Mouse (Mus musculus) kidney, embryonic 16.5 days (tissue): ENCODE measurements at regions not wholly inside any gene's neighbourhood (a gene's known extent, or its start where the extent isn't known, plus 50 kb on each side); places are given as distances from the start of the nearest gene placed in this dataset.

Experiments
- ATAC-seq: fragments of 200-750 bp; cut with Nextera tagmentation; 2 replicates; pipeline ENCODE4 v1.8.0; 2017; ENCODE audit warnings: moderate TSS enrichment; ENCODE audit not compliant: low FRiP score, low TSS enrichment
- H3K27ac ChIP-seq: fragments of 300-500 bp; sonication (generic); 2 replicates; pipeline ENCODE4 v1.5.1; 2014; ENCODE audit warnings: low read length
- H3K27me3 ChIP-seq: fragments of 300-500 bp; sonication (generic); 2 replicates; pipeline ENCODE4 v1.6.1; 2014; ENCODE audit warnings: low read length, control low read depth, mixed read lengths; ENCODE audit not compliant: insufficient read depth
- H3K36me3 ChIP-seq: fragments of 300-500 bp; sonication (generic); 2 replicates; pipeline ENCODE4 v1.6.1; 2014; ENCODE audit warnings: low read length, control low read depth, mixed read lengths; ENCODE audit not compliant: insufficient read depth
- H3K4me1 ChIP-seq: fragments of 300-500 bp; sonication (generic); 2 replicates; pipeline ENCODE4 v1.6.1; 2014; ENCODE audit warnings: low read length, control low read depth, mixed read lengths; ENCODE audit not compliant: insufficient read depth
- H3K4me2 ChIP-seq: fragments of 300-500 bp; sonication (generic); replicated peaks from 2 replicates; pipeline ENCODE4 v1.6.1; 2014; ENCODE audit warnings: low read depth, low read length
- H3K4me3 ChIP-seq: fragments of 300-500 bp; sonication (generic); 2 replicates; pipeline ENCODE4 v1.5.1; 2014; ENCODE audit warnings: mild to moderate bottlenecking, low read length
- H3K9ac ChIP-seq: fragments of 300-500 bp; sonication (generic); replicated peaks from 2 replicates; pipeline ENCODE4 v1.6.1; 2014; ENCODE audit warnings: low read length
- H3K9me3 ChIP-seq: fragments of 300-500 bp; sonication (generic); 2 replicates; pipeline ENCODE4 v1.6.1; 2016; ENCODE audit warnings: low read length, control low read depth
- WGBS: fragments of 180-500 bp; shearing (Covaris S2); extraction: QIAGEN DNeasy Blood & Tissue Kit; methylation state at CpG from one replicate; pipeline ENCODE4 v1.1.7; 2014; 5-methylcytosine and 5-hydroxymethylcytosine counted together

DNA sequence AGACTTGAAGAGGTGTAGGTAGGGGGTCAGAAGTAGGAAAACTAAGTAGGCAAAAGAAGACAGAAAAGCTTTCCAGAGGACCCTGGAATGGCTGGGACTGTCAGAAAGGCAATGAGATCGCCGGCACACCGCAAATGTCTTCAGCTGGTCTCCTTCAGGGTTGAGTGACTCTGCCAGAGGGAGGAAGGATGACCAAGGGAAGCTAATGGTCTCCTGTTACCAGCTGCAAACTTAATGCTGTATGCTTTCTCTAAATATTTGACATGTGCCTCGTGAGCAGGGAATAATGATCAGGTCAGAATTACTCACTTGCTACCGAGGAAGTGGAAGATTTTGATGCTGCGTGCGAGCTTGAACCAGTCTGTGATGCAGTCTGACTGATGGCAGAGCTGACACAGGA, 125.2 kb upstream of the Syt6 start:
- Histone ChIP-seq H3K9ac (no peak overlapping the region), H3K4me3 (no peak overlapping the region), H3K27ac (no peak overlapping the region), H3K27me3 (no peaks in the 10 kb centered on the region), H3K4me1 (no peaks in the 10 kb centered on the region), H3K4me2 (no peak overlapping the region), H3K36me3 (no peaks in the 10 kb centered on the region), H3K9me3 (no peaks in the 10 kb centered on the region)
- peak; percentile 63 for ATAC-seq
- WGBS = 25% methylated on average over 7 of the region's 7 CpGs

DNA sequence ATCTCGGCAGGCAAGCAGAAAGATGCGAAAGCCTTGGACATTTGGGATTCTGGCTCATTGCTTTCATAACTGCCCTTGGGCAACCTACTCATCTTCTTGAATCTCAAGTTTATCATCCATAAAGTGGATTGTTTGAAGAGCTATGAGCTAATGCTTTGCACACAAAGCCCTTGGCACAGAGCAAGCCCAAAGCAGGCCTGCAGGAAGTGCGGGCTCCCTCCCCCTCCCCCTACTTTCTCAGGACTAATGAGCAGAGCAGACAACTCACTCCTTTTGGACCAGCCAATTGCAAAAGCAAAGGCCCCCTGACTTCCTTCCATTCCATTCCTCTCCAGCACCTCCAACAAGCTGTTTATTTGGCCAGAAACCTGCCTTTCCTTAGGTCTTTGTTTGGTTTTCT, 123.1 kb upstream of the Syt6 start:
- H3K27ac ChIP-seq = no peak overlapping the region
- no peak overlapping the region for H3K4me2 ChIP-seq
- ATAC-seq = no peak
- H3K9me3 ChIP-seq = no peaks in the 10 kb centered on the region
- no peaks in the 10 kb centered on the region for H3K36me3 ChIP-seq
- H3K4me1 ChIP-seq = no peaks in the 10 kb centered on the region
- H3K27me3 ChIP-seq = no peaks in the 10 kb centered on the region
- H3K4me3 ChIP-seq = no peak overlapping the region
- WGBS = 77% methylated on average over 3 of the region's 3 CpGs
- no peak overlapping the region for H3K9ac ChIP-seq

DNA sequence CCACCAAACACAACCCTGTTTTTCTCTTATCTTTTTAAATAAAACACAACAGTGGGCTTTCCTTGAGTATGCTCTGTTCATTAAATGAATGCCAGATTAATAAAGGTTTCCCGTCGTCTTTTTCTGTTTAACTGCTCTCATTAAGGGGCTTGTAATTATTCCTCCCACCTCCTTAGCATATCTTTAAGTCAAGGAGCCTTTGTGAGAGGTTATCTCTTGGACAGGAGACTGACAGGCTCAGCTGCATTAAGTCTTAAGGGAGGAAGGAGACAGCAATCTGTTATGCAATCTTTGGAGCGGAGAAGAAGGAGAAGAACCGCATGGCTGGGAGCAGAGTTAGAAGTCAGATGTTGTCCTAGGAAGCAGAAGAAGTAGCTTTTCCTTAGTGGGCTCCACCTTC, 111.3 kb upstream of the Syt6 start:
- H3K9ac ChIP-seq = no peak overlapping the region
- H3K4me2 ChIP-seq = no peak overlapping the region
- ATAC-seq = no peak
- H3K36me3 ChIP-seq = no peaks in the 10 kb centered on the region
- no peak overlapping the region for H3K4me3 ChIP-seq
- no peaks in the 10 kb centered on the region for H3K9me3 ChIP-seq
- 51% methylated on average over 4 of the region's 4 CpGs for WGBS
- H3K27me3 ChIP-seq = no peaks in the 10 kb centered on the region
- H3K4me1 ChIP-seq = peaks cover 18% of the 10 kb centered on the region; the same call in 1 of the 2 replicates
- no peak overlapping the region for H3K27ac ChIP-seq

GRCm38 (mm10) chr3:103464181-103464580, 110.8 kb upstream of the Syt6 start:
- no peak overlapping the region for H3K4me3 ChIP-seq
- H3K4me2 ChIP-seq = no peak overlapping the region
- no peak overlapping the region for H3K27ac ChIP-seq
- WGBS = 47% methylated on average over 5 of the region's 5 CpGs
- H3K4me1 ChIP-seq = peaks cover 18% of the 10 kb centered on the region; the same call in 1 of the 2 replicates
- no peak overlapping the region for H3K9ac ChIP-seq
- no peaks in the 10 kb centered on the region for H3K36me3 ChIP-seq
- ATAC-seq = no peak
- no peaks in the 10 kb centered on the region for H3K27me3 ChIP-seq
- H3K9me3 ChIP-seq = no peaks in the 10 kb centered on the region

- H3K36me3 ChIP-seq = no peaks in the 10 kb centered on the region
- no peaks in the 10 kb centered on the region for H3K27me3 ChIP-seq
- peaks cover 18% of the 10 kb centered on the region; the same call in 1 of the 2 replicates for H3K4me1 ChIP-seq
- H3K9me3 ChIP-seq = no peaks in the 10 kb centered on the region
- no peak overlapping the region for H3K4me3 ChIP-seq
- H3K4me2 ChIP-seq = no peak overlapping the region
- no peak overlapping the region for H3K27ac ChIP-seq
- ATAC-seq = peak; percentile 51; the same call in 1 of the 2 replicates
- H3K9ac ChIP-seq = no peak overlapping the region
- WGBS = 10% methylated on average over 4 of the region's 4 CpGs
These were observed 110.3 kb upstream of the Syt6 start for GRCm38 (mm10) chr3:103464729-103465128.

GRCm38 (mm10) chr3:103465132-103465690, 109.8 kb upstream of the Syt6 start:
- no peak overlapping the region for H3K9ac ChIP-seq
- 52% methylated on average over 7 of the region's 7 CpGs for WGBS
- ATAC-seq = 0 out of 2 replicates have a peak, but pooled peaks have one; percentile 9
- no peaks in the 10 kb centered on the region for H3K27me3 ChIP-seq
- H3K36me3 ChIP-seq = no peaks in the 10 kb centered on the region
- peaks cover 18% of the 10 kb centered on the region; the same call in 1 of the 2 replicates for H3K4me1 ChIP-seq
- no peak overlapping the region for H3K27ac ChIP-seq
- no peaks in the 10 kb centered on the region for H3K9me3 ChIP-seq
- H3K4me2 ChIP-seq = no peak overlapping the region
- H3K4me3 ChIP-seq = no peak overlapping the region

- Histone ChIP-seq H3K4me3 (no peak overlapping the region), H3K9ac (no peak overlapping the region), H3K27me3 (no peaks in the 10 kb centered on the region), H3K27ac (no peak overlapping the region), H3K4me1 (peaks cover 18% of the 10 kb centered on the region; the same call in 1 of the 2 replicates), H3K4me2 (no peak overlapping the region), H3K9me3 (no peaks in the 10 kb centered on the region), H3K36me3 (no peaks in the 10 kb centered on the region)
- WGBS = 67% methylated on average over 2 of the region's 2 CpGs
- ATAC-seq = no peak
These were observed 109.1 kb upstream of the Syt6 start for GRCm38 (mm10) chr3:103465948-103466347.

GRCm38 (mm10) chr3:103470586-103471400, 104.2 kb upstream of the Syt6 start:
- no peak for ATAC-seq

DNA sequence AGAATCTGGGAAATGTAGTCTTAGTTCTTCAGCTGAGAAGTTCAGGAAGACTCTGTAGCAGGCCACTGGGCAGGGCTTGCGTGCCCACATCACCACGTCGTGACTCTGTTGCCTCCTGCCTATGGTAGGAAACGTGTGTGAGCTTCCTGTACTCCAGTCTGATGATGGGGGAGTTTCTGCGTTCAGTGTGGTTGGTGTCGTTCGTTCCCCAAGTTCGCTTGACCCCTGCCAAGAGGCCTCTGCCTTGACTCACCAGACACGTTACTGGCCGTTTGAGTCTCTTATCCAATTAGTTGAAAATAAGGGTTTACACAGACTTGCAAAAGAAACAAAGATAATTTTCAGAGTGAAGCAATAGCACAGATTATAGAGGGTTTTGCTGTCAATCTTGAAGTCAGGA, 102.4 kb upstream of the Syt6 start:
- Histone ChIP-seq H3K4me3 (no peak overlapping the region), H3K9ac (no peak overlapping the region), H3K4me1 (no peaks in the 10 kb centered on the region), H3K27ac (no peak overlapping the region), H3K36me3 (no peaks in the 10 kb centered on the region), H3K27me3 (no peaks in the 10 kb centered on the region), H3K9me3 (no peaks in the 10 kb centered on the region), H3K4me2 (no peak overlapping the region)
- WGBS = 60% methylated on average over 10 of the region's 10 CpGs
- ATAC-seq = no peak

More at GRCm38 (mm10) chr3:103470586-103471400, 104.2 kb upstream of the Syt6 start:
- no peak overlapping the region for H3K4me2 ChIP-seq
- no peak overlapping the region for H3K9ac ChIP-seq
- H3K9me3 ChIP-seq = no peaks in the 10 kb centered on the region
- no peak overlapping the region for H3K27ac ChIP-seq
- H3K4me3 ChIP-seq = no peak overlapping the region
- H3K27me3 ChIP-seq = no peaks in the 10 kb centered on the region
- H3K4me1 ChIP-seq = 0 out of 2 replicates have a peak, but pooled peaks cover 4% of the 10 kb centered on the region
- no peaks in the 10 kb centered on the region for H3K36me3 ChIP-seq
- 85% methylated on average over 15 of the region's 15 CpGs for WGBS

- WGBS = 68% methylated on average over 2 of the region's 2 CpGs
- Histone ChIP-seq H3K27ac (no peak overlapping the region), H3K36me3 (no peaks in the 10 kb centered on the region), H3K9ac (no peak overlapping the region), H3K27me3 (no peaks in the 10 kb centered on the region), H3K4me2 (no peak overlapping the region), H3K4me1 (no peaks in the 10 kb centered on the region), H3K4me3 (no peak overlapping the region), H3K9me3 (no peaks in the 10 kb centered on the region)
- no peak for ATAC-seq
These were observed 101.7 kb upstream of the Syt6 start for GRCm38 (mm10) chr3:103473336-103473735.
